Mouse (Mus musculus): ENCODE data around the gene Tesc. TPM values are rescaled to one million over a fixed set of nuclear protein-coding genes. Genes with fewer than 3 reads are reported as not detected.

Gene Tesc
- polyA plus RNA-seq, 1 experiment from 2014 or later = 12.1 TPM

DNA sequence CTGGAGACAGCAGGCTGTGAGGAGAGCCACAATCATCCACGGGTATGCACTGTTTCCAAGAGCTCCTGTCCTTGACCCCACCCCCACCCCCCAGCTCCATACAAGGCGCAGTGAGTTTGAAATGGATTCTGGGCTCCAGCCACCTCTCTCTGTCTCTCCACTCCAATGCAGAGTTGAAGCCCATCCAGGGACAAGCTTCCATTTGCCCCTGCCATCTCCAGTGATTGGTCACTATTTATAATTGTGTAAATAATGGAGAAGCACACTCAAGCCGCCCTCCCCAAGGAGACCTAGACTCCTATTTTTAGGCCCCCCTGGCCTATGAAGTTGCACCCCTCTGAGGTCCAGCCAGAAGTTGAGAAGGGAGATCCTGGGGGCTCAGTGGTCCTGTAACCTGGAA is 4.5 kb upstream of the Tesc start:
- no peak for DNase-seq (ENCODE audit: low spot score)
- Histone ChIP-seq H3K27me3 (replicated peaks; ENCODE audit: control insufficient read depth, insufficient read depth, low read length) (peaks cover 29% of the 10 kb centered on the region), H3K9ac (ENCODE audit: low read depth, low read length) (no peak overlapping the region), H3K4me2 (ENCODE audit: low read depth, low read length) (no peak overlapping the region), H3K9me3 (ENCODE audit: control insufficient read depth, low read length) (no peaks in the 10 kb centered on the region), H3K4me1 (ENCODE audit: control insufficient read depth, insufficient read depth, low read length) (peaks cover 9% of the 10 kb centered on the region), H3K36me3 (ENCODE audit: control insufficient read depth, insufficient read depth, low read length) (no peaks in the 10 kb centered on the region), H3K27ac (replicated peaks; ENCODE audit: low read depth, low read length) (no peak overlapping the region), H3K4me3 (ENCODE audit: low read depth, low read length) (no peak overlapping the region)
- ATAC-seq (ENCODE audit: low read depth) = no peak
- 74% methylated on average over 3 of the region's 3 CpGs for WGBS

DNA sequence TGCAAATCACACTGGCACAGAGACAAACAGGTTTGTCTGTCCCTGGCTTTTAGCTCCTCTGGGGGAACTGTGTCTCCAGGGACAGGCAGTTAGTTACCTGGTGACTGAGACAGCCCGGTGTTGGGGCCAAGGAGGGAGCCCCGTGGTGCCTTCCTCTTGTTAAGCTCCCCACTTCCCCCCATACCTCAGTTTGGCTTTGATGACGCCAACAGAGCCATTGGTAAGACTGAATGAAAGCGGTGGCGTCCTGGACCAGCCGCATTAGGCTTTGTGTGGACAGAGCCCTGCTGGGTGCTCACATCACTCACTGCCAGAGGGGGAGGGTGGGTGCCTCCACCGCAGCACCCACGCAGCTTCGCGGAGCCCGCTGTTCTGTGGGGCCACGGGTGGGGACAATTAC is 1.7 kb upstream of the Tesc start:
- 5% methylated on average over 11 of the region's 12 CpGs for WGBS
- Histone ChIP-seq H3K4me3 (ENCODE audit: low read depth, low read length) (no peak overlapping the region), H3K4me1 (ENCODE audit: control insufficient read depth, insufficient read depth, low read length) (peaks cover 21% of the 10 kb centered on the region), H3K9ac (ENCODE audit: low read depth, low read length) (no peak overlapping the region), H3K4me2 (ENCODE audit: low read depth, low read length) (no peak overlapping the region), H3K9me3 (ENCODE audit: control insufficient read depth, low read length) (no peaks in the 10 kb centered on the region), H3K36me3 (ENCODE audit: control insufficient read depth, insufficient read depth, low read length) (no peaks in the 10 kb centered on the region), H3K27ac (replicated peaks; ENCODE audit: low read depth, low read length) (no peak overlapping the region), H3K27me3 (replicated peaks; ENCODE audit: control insufficient read depth, insufficient read depth, low read length) (peaks cover 54% of the 10 kb centered on the region)
- no peak for ATAC-seq (ENCODE audit: low read depth)
- no peak for DNase-seq (ENCODE audit: low spot score)

DNA sequence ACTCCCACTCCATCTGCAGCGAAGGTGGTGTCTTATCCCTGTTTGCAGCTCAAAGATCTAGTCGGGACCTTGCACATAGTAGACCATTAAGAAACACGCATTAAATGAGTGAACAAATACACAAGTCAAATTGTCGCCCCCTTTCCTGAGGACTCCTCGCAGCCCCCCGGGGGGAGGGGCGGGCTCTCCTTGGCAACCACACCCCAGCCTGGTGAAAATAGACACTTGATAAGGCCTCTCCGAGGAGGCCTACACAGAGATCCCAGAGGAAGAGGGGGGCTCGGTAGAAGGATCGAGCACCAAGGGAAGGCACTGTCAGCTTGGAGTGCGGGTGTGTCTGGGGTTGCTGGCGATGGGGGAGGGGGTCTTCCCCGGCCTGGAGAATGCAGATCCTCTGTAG is 1.2 kb upstream of the Tesc start:
- peak overlapping the region; percentile 65; the same call in 1 of the 2 replicates for H3K4me3 ChIP-seq (ENCODE audit: low read depth, low read length)
- no peak overlapping the region for H3K27ac ChIP-seq (replicated peaks; ENCODE audit: low read depth, low read length)
- H3K27me3 ChIP-seq (replicated peaks; ENCODE audit: control insufficient read depth, insufficient read depth, low read length) = peaks cover 54% of the 10 kb centered on the region
- no peak overlapping the region for H3K9ac ChIP-seq (ENCODE audit: low read depth, low read length)
- H3K36me3 ChIP-seq (ENCODE audit: control insufficient read depth, insufficient read depth, low read length) = no peaks in the 10 kb centered on the region
- 4% methylated on average over 13 of the region's 13 CpGs for WGBS
- DNase-seq (ENCODE audit: low spot score) (no peak), ATAC-seq (ENCODE audit: low read depth) (no peak)
- no peaks in the 10 kb centered on the region for H3K9me3 ChIP-seq (ENCODE audit: control insufficient read depth, low read length)
- 0 out of 2 replicates have a peak overlapping the region, but pooled peaks have one; percentile 100 for H3K4me2 ChIP-seq (ENCODE audit: low read depth, low read length)
- peaks cover 21% of the 10 kb centered on the region for H3K4me1 ChIP-seq (ENCODE audit: control insufficient read depth, insufficient read depth, low read length)

DNA sequence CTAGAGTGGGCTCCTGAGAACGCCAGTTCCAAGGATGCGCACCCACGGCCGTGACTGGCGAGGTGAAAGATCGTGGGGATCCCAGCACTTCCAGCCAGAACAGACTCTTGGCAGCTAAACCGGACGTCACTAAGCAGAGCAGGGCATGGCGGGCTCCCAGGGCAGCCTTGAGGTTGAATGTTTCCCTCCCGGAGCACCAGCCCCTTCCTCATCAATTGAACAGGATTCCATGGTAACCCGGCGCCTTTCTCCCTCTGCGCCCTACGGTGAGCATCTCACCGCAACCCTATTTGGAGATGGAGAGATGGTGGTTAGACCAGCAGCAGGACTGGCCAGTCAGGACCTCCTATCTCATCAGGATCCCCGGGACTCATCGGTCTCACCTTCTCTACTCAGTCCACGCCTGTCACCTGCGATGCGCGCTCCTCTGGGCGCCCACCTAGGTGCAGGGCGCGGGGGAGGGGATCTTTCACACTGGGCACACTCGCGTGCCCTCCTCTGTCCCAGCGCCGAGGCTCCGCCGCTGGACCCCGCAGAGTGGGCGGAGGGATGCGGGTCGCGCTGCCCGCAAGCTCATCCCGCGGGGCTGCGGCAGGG is 344 bp upstream of the Tesc start:
- DNase-seq (ENCODE audit: low spot score) (no peak), ATAC-seq (ENCODE audit: low read depth) (no peak)
- H3K4me3 ChIP-seq (ENCODE audit: low read depth, low read length) = peak overlapping the region; percentile 65
- H3K4me1 ChIP-seq (ENCODE audit: control insufficient read depth, insufficient read depth, low read length) = peaks cover 21% of the 10 kb centered on the region
- H3K36me3 ChIP-seq (ENCODE audit: control insufficient read depth, insufficient read depth, low read length) = no peaks in the 10 kb centered on the region
- no peak overlapping the region for H3K27ac ChIP-seq (replicated peaks; ENCODE audit: low read depth, low read length)
- peaks cover 54% of the 10 kb centered on the region for H3K27me3 ChIP-seq (replicated peaks; ENCODE audit: control insufficient read depth, insufficient read depth, low read length)
- H3K9ac ChIP-seq (ENCODE audit: low read depth, low read length) = peak overlapping the region; percentile 60
- no peaks in the 10 kb centered on the region for H3K9me3 ChIP-seq (ENCODE audit: control insufficient read depth, low read length)
- H3K4me2 ChIP-seq (ENCODE audit: low read depth, low read length) = peak overlapping the region; percentile 100
- 3% methylated on average over 19 of the region's 39 CpGs for WGBS

DNA sequence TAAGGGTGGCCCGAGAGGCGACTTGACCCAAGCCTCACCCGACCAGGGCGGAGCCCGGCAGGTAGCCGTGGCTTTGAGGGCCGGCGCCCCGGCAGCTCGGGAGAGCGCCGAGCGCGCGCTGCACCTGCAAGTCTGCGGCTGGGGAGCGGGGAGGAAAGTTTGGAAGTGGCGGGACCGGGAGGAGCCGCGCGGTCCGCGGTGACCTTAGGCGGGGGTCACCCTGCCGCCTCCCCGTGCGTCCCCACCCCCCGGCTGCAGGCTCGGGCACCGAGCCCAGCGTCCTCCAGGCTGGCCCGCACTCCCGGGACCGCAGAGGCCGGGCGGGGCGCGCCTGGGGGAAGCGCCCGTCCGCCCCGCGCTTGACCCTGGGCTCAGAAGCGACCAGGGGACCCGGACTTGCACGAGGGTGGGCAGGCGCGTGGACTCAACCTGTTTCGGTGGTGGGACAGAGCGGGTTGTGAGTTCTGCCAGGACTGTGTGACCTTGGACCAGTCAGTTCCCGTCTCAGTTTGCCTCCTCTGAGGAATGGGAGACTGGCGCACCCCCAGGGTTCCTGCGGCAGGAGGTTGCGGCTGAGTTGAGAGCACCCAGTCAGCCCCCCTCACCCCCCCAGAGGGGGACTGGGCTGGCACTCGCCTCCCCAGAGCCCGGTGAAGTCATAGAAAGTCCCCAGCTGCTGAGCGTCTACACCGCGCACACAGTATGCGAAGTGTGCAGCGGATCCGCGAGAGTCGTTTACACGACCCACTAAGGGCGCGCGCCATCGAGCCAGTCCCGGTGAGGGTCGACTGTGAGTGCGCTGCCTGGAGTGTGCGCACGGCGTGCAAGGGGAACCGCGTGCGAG is 870 bp downstream of the Tesc start:
- H3K27me3 ChIP-seq (replicated peaks; ENCODE audit: control insufficient read depth, insufficient read depth, low read length) = peaks cover 54% of the 10 kb centered on the region

DNA sequence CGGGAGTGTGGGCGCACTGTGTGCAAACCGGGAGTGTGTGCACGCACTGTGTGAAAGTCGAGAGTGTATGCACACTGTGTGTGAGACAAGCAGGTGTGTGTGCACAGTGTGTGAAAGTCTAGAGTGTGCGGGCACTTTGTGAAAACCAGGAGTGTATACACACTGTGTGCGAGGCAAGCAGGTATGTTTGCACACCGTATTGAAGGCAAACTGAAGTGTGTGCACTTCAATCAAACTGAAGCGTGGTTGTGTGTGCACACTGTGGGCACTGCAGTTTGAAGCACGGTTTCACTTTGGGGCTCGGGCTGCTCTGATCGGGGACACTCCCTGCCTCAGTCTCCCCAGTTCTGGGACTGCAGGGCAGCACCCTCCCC is 1.5 kb downstream of the Tesc start:
- peaks cover 21% of the 10 kb centered on the region for H3K4me1 ChIP-seq (ENCODE audit: control insufficient read depth, insufficient read depth, low read length)
- H3K27me3 ChIP-seq (replicated peaks; ENCODE audit: control insufficient read depth, insufficient read depth, low read length) = peaks cover 54% of the 10 kb centered on the region
- H3K27ac ChIP-seq (replicated peaks; ENCODE audit: low read depth, low read length) = no peak overlapping the region
- 4% methylated on average over 12 of the region's 12 CpGs for WGBS
- H3K9me3 ChIP-seq (ENCODE audit: control insufficient read depth, low read length) = no peaks in the 10 kb centered on the region
- peak overlapping the region; percentile 100 for H3K4me2 ChIP-seq (ENCODE audit: low read depth, low read length)
- no peak for DNase-seq (ENCODE audit: low spot score)
- peak overlapping the region; percentile 48; the same call in 1 of the 2 replicates for H3K9ac ChIP-seq (ENCODE audit: low read depth, low read length)
- no peak for ATAC-seq (ENCODE audit: low read depth)
- H3K36me3 ChIP-seq (ENCODE audit: control insufficient read depth, insufficient read depth, low read length) = no peaks in the 10 kb centered on the region
- peak overlapping the region; percentile 65 for H3K4me3 ChIP-seq (ENCODE audit: low read depth, low read length)

More for the DNA sequence above, 870 bp downstream of the Tesc start:
- Histone ChIP-seq H3K4me1 (ENCODE audit: control insufficient read depth, insufficient read depth, low read length) (peaks cover 21% of the 10 kb centered on the region), H3K9ac (ENCODE audit: low read depth, low read length) (peak overlapping the region; percentile 60), H3K36me3 (ENCODE audit: control insufficient read depth, insufficient read depth, low read length) (no peaks in the 10 kb centered on the region), H3K9me3 (ENCODE audit: control insufficient read depth, low read length) (no peaks in the 10 kb centered on the region), H3K4me3 (ENCODE audit: low read depth, low read length) (peak overlapping the region; percentile 65), H3K27ac (replicated peaks; ENCODE audit: low read depth, low read length) (no peak overlapping the region; the same call in 1 of the 2 replicates), H3K4me2 (ENCODE audit: low read depth, low read length) (peak overlapping the region; percentile 100)
- no peak for ATAC-seq (ENCODE audit: low read depth)
- WGBS = 3% methylated on average over 35 of the region's 79 CpGs
- no peak for DNase-seq (ENCODE audit: low spot score)

DNA sequence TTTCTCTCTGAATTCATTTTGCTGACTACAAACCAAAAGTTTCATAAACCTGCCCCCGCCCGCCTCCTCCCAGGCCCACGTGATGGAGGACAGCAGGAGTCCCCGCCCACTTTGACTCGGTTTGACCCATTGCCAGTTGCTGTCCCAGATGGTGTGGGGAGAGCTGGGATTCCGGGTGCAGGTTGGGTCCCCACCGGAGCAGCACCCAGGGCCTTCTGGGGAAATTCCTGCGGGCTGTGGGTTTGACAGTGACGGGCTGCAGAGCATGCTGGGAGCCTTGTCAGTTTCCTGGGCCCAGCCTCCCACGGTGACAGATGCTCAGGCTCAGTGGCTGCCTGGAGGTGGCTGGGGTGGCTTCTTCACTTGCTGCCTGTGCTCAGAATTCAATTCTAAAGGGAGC is 1.9 kb downstream of the Tesc start:
- Histone ChIP-seq H3K4me1 (ENCODE audit: control insufficient read depth, insufficient read depth, low read length) (peaks cover 21% of the 10 kb centered on the region), H3K9ac (ENCODE audit: low read depth, low read length) (peak overlapping the region; percentile 48; the same call in 1 of the 2 replicates), H3K36me3 (ENCODE audit: control insufficient read depth, insufficient read depth, low read length) (no peaks in the 10 kb centered on the region), H3K9me3 (ENCODE audit: control insufficient read depth, low read length) (no peaks in the 10 kb centered on the region), H3K27me3 (replicated peaks; ENCODE audit: control insufficient read depth, insufficient read depth, low read length) (peaks cover 54% of the 10 kb centered on the region), H3K4me2 (ENCODE audit: low read depth, low read length) (peak overlapping the region; percentile 100), H3K27ac (replicated peaks; ENCODE audit: low read depth, low read length) (no peak overlapping the region), H3K4me3 (ENCODE audit: low read depth, low read length) (peak overlapping the region; percentile 65)
- peak; percentile 35; the same call in 1 of the 2 replicates for ATAC-seq (ENCODE audit: low read depth)
- 8% methylated on average over 7 of the region's 10 CpGs for WGBS
- DNase-seq (ENCODE audit: low spot score) = peak; percentile 46

DNA sequence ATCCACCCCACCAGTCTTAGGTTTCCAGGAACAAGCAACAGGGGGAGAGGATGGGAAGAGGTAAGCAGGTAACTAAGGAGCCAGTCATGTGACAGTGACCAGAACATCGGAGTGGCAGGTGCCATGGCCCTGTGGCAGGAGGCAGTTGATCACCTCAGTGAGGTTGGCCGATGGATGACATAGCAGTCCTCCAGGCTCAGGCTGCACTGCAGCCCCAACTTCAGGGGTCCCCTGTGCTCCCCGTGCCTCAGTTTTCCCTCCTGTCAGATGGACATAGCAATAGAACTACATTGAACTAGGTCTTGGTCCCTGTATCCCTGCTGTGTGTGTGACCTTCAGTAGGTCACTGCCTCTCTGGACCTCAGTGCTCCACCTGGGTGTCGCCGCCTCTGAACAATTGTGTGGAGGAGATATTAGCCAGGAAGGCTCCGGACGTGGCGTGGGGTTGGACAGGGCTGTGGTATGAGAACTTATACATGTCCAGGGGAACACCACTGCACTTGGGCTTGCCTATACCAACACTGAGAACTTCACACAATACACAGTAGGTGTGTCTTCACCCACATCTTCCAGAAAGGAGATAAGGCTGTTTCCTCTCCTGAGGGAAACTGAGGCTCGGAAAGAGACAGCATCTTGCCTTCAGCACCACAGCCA is 2.6 kb downstream of the Tesc start:
- Histone ChIP-seq H3K9ac (ENCODE audit: low read depth, low read length) (no peak overlapping the region), H3K4me2 (ENCODE audit: low read depth, low read length) (no peak overlapping the region), H3K27me3 (replicated peaks; ENCODE audit: control insufficient read depth, insufficient read depth, low read length) (peaks cover 54% of the 10 kb centered on the region), H3K27ac (replicated peaks; ENCODE audit: low read depth, low read length) (no peak overlapping the region), H3K4me1 (ENCODE audit: control insufficient read depth, insufficient read depth, low read length) (peaks cover 21% of the 10 kb centered on the region), H3K4me3 (ENCODE audit: low read depth, low read length) (no peak overlapping the region), H3K36me3 (ENCODE audit: control insufficient read depth, insufficient read depth, low read length) (no peaks in the 10 kb centered on the region), H3K9me3 (ENCODE audit: control insufficient read depth, low read length) (peaks cover 5% of the 10 kb centered on the region)
- DNase-seq (ENCODE audit: low spot score) (no peak), ATAC-seq (ENCODE audit: low read depth) (no peak)
- WGBS = 85% methylated on average over 9 of the region's 9 CpGs

Measured in embryonic facial prominence, embryonic 14.5 days (tissue).